Mouse (Mus musculus) MEL (cell line): ENCODE data around the gene Rora. TPM values are rescaled to one million over a fixed set of nuclear protein-coding genes. Genes with fewer than 3 reads are reported as not detected.

Experiments
- DNase-seq: peaks from one replicate; pipeline ENCODE4 v3.0.0; 2011; ENCODE audit warnings: low read depth, low spot score
- H3K27ac ChIP-seq: 2 replicates; pipeline ENCODE4 v1.5.1; 2012; ENCODE audit warnings: low read depth, mild to moderate bottlenecking, control low read depth, low read length, moderate library complexity; ENCODE audit not compliant: control insufficient read depth
- H3K27me3 ChIP-seq, 2 experiments: fragments of 150-350 bp in 1 of 2; sonication (generic) in 1 of 2; 2 replicates each; pipeline ENCODE4 v1.6.1; 2012; ENCODE audit warnings: low read length in 2 of 2, mild to moderate bottlenecking in 2 of 2, improper control_type of control experiment in 1 of 2, moderate library complexity in 1 of 2; ENCODE audit not compliant: insufficient read depth in 2 of 2, control insufficient read depth in 1 of 2
- H3K36me3 ChIP-seq, 2 experiments: 2 replicates each; pipeline ENCODE4 v1.6.1; 2012 to 2014; ENCODE audit warnings: low read length in 2 of 2, improper control_type of control experiment in 1 of 2, inconsistent platforms in 1 of 2, mild to moderate bottlenecking in 1 of 2; ENCODE audit not compliant: insufficient read depth in 2 of 2, control insufficient read depth in 1 of 2
- H3K4me1 ChIP-seq, 2 experiments: fragments of 150-350 bp in 1 of 2; sonication (generic) in 1 of 2; 2 replicates each; pipeline ENCODE4 v1.6.1; 2012; ENCODE audit warnings: low read length in 2 of 2, improper control_type of control experiment in 1 of 2, mild to moderate bottlenecking in 1 of 2; ENCODE audit not compliant: insufficient read depth in 2 of 2, control insufficient read depth in 1 of 2
- H3K4me3 ChIP-seq, 2 experiments: fragments of 150-350 bp in 1 of 2; sonication (generic) in 1 of 2; 2 replicates each; pipeline ENCODE4 v1.5.1; 2012; ENCODE audit warnings: low read depth in 2 of 2, low read length in 2 of 2, mild to moderate bottlenecking in 2 of 2, moderate library complexity in 2 of 2, control low read depth in 1 of 2, improper control_type of control experiment in 1 of 2; ENCODE audit not compliant: control insufficient read depth in 1 of 2, insufficient read depth in 1 of 2
- H3K79me2 ChIP-seq: 2 replicates; pipeline ENCODE4 v1.6.1; 2012; ENCODE audit warnings: mild to moderate bottlenecking, low read length, moderate library complexity; ENCODE audit not compliant: control insufficient read depth, poor library complexity, insufficient read depth
- H3K9ac ChIP-seq: 2 replicates; pipeline ENCODE4 v1.6.1; 2012; ENCODE audit warnings: low read depth, mild to moderate bottlenecking, control low read depth, low read length, moderate library complexity; ENCODE audit not compliant: control insufficient read depth, poor library complexity, severe bottlenecking
- H3K9me3 ChIP-seq: fragments of 150-350 bp; sonication (generic); replicated peaks from 2 replicates; pipeline ENCODE4 v1.6.1; 2012; ENCODE audit warnings: mild to moderate bottlenecking, low read length, improper control_type of control experiment, moderate library complexity; ENCODE audit not compliant: insufficient read depth
- BHLHE40 ChIP-seq: IDR thresholded peaks from 2 replicates; pipeline ENCODE4 v1.6.1; 2012; ENCODE audit warnings: low read depth, mild to moderate bottlenecking, inconsistent platforms, low read length, improper control_type of control experiment, borderline replicate concordance
- CHD2 ChIP-seq: IDR thresholded peaks from 2 replicates; pipeline ENCODE4 v1.6.1; 2011; ENCODE audit warnings: low read length, improper control_type of control experiment
- ELF1 ChIP-seq: IDR thresholded peaks from 2 replicates; pipeline ENCODE4 v1.6.1; 2014; ENCODE audit warnings: low read depth, mild to moderate bottlenecking, inconsistent platforms, low read length, improper control_type of control experiment, moderate library complexity
- ETS1 ChIP-seq: IDR thresholded peaks from 2 replicates; pipeline ENCODE4 v1.6.1; 2012; ENCODE audit warnings: low read depth, mild to moderate bottlenecking, inconsistent platforms, low read length, improper control_type of control experiment, moderate library complexity
- GATA1 ChIP-seq: IDR thresholded peaks from 2 replicates; pipeline ENCODE4 v1.6.1; 2011; ENCODE audit warnings: low read depth, low read length, improper control_type of control experiment
- JUND ChIP-seq: IDR thresholded peaks from 2 replicates; pipeline ENCODE4 v1.6.1; 2011; ENCODE audit warnings: low read depth, mild to moderate bottlenecking, improper control_type of control experiment, low read length
- KAT2A ChIP-seq: conservative IDR thresholded peaks from 2 replicates; pipeline ENCODE4 v1.6.1; 2012; ENCODE audit warnings: low read depth, low read length, improper control_type of control experiment, inconsistent platforms
- MAFK ChIP-seq: IDR thresholded peaks from 2 replicates; pipeline ENCODE4 v1.6.1; 2011; ENCODE audit warnings: low read depth, mild to moderate bottlenecking, low read length, improper control_type of control experiment, borderline replicate concordance
- MAX ChIP-seq: IDR thresholded peaks from 2 replicates; pipeline ENCODE4 v1.6.1; 2011; ENCODE audit warnings: low read length, improper control_type of control experiment
- MEF2A ChIP-seq: IDR thresholded peaks from 2 replicates; pipeline ENCODE4 v1.6.1; 2014; ENCODE audit warnings: low read depth, mild to moderate bottlenecking, inconsistent platforms, low read length, improper control_type of control experiment; ENCODE audit not compliant: poor library complexity, insufficient replicate concordance, severe bottlenecking; ENCODE audit errors: extremely low read depth
- MXI1 ChIP-seq: IDR thresholded peaks from 2 replicates; pipeline ENCODE4 v1.6.1; 2011; ENCODE audit warnings: mild to moderate bottlenecking, low read depth, low read length, improper control_type of control experiment
- MYC ChIP-seq: IDR thresholded peaks from 2 replicates; pipeline ENCODE4 v1.6.1; 2011; ENCODE audit warnings: low read depth, mild to moderate bottlenecking, low read length, improper control_type of control experiment, moderate library complexity
- POLR2AphosphoS5 ChIP-seq: IDR thresholded peaks from 2 replicates; pipeline ENCODE4 v1.6.1; 2012; ENCODE audit warnings: low read depth, borderline replicate concordance, mild to moderate bottlenecking, inconsistent platforms, low read length, moderate library complexity, mixed read lengths
- SIN3A ChIP-seq: IDR thresholded peaks from 2 replicates; pipeline ENCODE4 v1.6.1; 2012; ENCODE audit warnings: low read length, improper control_type of control experiment, inconsistent platforms
- TCF12 ChIP-seq: IDR thresholded peaks from 2 replicates; pipeline ENCODE4 v1.6.1; 2014; ENCODE audit warnings: low read depth, mild to moderate bottlenecking, inconsistent platforms, low read length, improper control_type of control experiment, moderate library complexity
- UBTF ChIP-seq: IDR thresholded peaks from 2 replicates; pipeline ENCODE4 v1.6.1; 2012; ENCODE audit warnings: low read depth, mild to moderate bottlenecking, inconsistent platforms, low read length, improper control_type of control experiment, moderate library complexity, borderline replicate concordance; ENCODE audit not compliant: insufficient read depth
- USF1 ChIP-seq: IDR thresholded peaks from 2 replicates; pipeline ENCODE4 v1.6.1; 2014; ENCODE audit warnings: low read depth, mild to moderate bottlenecking, inconsistent platforms, low read length, improper control_type of control experiment, moderate library complexity
- ZC3H11A ChIP-seq: IDR thresholded peaks from 2 replicates; pipeline ENCODE4 v1.6.1; 2012; ENCODE audit warnings: low read depth, mild to moderate bottlenecking, inconsistent platforms, low read length, improper control_type of control experiment
- ZKSCAN1 ChIP-seq: IDR thresholded peaks from 2 replicates; pipeline ENCODE4 v1.6.1; 2012; ENCODE audit warnings: low read depth, mild to moderate bottlenecking, inconsistent platforms, low read length, improper control_type of control experiment, moderate library complexity
- polyA plus RNA-seq, 2 experiments: library from polyadenylated mRNA; stranded (reverse) in 1 of 2; unstranded in 1 of 2; fragments of >175 nt in 1 of 2; fragments of >200 nt in 1 of 2; gene quantifications; 2 replicates each; pipeline versions ENCODE4 v1.2.1 to v1.2.4; 2012; ENCODE audit warnings: low replicate concordance in 2 of 2, low read depth in 1 of 2; ENCODE audit not compliant: insufficient read length in 2 of 2, insufficient read depth in 1 of 2, missing spikeins in 1 of 2
- total RNA-seq: library from RNA; depleted of rRNA; stranded (reverse); fragments of 300-350 nt; gene quantifications from 2 replicates; pipeline ENCODE4 v1.2.3, GENCODE M21; 2012

Gene Rora
- total and polyA plus RNA-seq, 3 experiments: not detected

- H3K79me2 ChIP-seq: no peaks in the 10 kb centered on the region
- H3K27ac ChIP-seq: no peak overlapping the region
- no peak for TF ChIP-seq KAT2A
- no peak for TF ChIP-seq JUND
- no peak for TF ChIP-seq UBTF
- no peak for TF ChIP-seq ZC3H11A
- TF ChIP-seq TCF12: no peak
- TF ChIP-seq GATA1: no peak
- TF ChIP-seq MAFK: no peak
- no peak for TF ChIP-seq USF1
- TF ChIP-seq SIN3A: no peak
- TF ChIP-seq, all 39 proteins: peak for 0
- H3K4me3 ChIP-seq: no peak overlapping the region
- DNase-seq: no peak
- H3K36me3 ChIP-seq: no peaks in the 10 kb centered on the region
- no peaks in the 10 kb centered on the region for H3K9me3 ChIP-seq
- no peak overlapping the region for H3K9ac ChIP-seq
- H3K27me3 ChIP-seq: no peaks in the 10 kb centered on the region
- no peaks in the 10 kb centered on the region for H3K4me1 ChIP-seq
Measured at GRCm38 (mm10) chr9:69020381-69020780, 366.8 kb downstream of the Rora start.

GRCm38 (mm10) chr9:69021482-69021881 is 367.9 kb downstream of the Rora start:
- no peak overlapping the region for H3K9ac ChIP-seq
- H3K4me3 ChIP-seq: no peak overlapping the region
- no peaks in the 10 kb centered on the region for H3K4me1 ChIP-seq
- no peaks in the 10 kb centered on the region for H3K9me3 ChIP-seq
- no peaks in the 10 kb centered on the region for H3K36me3 ChIP-seq
- no peak overlapping the region for H3K27ac ChIP-seq
- no peak for DNase-seq
- H3K27me3 ChIP-seq: no peaks in the 10 kb centered on the region
- TF ChIP-seq ETS1: no peak
- TF ChIP-seq BHLHE40: no peak
- no peak for TF ChIP-seq CHD2
- TF ChIP-seq SIN3A: no peak
- TF ChIP-seq MYC: no peak
- no peak for TF ChIP-seq POLR2AphosphoS5
- no peak for TF ChIP-seq MXI1
- no peak for TF ChIP-seq ELF1
- no peak for TF ChIP-seq ZKSCAN1
- no peak for TF ChIP-seq TCF12
- no peak for TF ChIP-seq MEF2A
- TF ChIP-seq USF1: no peak
- no peak for TF ChIP-seq MAX
- H3K79me2 ChIP-seq: no peaks in the 10 kb centered on the region
